Mouse (Mus musculus) midbrain, embryonic 11.5 days (tissue): ENCODE results near the gene Exd1. TPM values are rescaled to one million over a fixed set of nuclear protein-coding genes. Genes with fewer than 3 reads are reported as not detected.

Experiments used
- ATAC-seq: fragments of 200-750 bp; cut with Nextera tagmentation; 2 replicates; pipeline ENCODE4 v1.8.0; 2017; ENCODE audit warnings: moderate TSS enrichment, moderate library complexity; ENCODE audit not compliant: low FRiP score
- DNase-seq: peaks from one replicate; pipeline ENCODE4 v3.0.0; 2015; ENCODE audit warnings: low spot score; ENCODE audit errors: missing footprints
- H3K27ac ChIP-seq: fragments of 300-500 bp; sonication (generic); 2 replicates; pipeline ENCODE4 v1.5.1; 2014; ENCODE audit warnings: low read depth, low read length
- H3K27me3 ChIP-seq: fragments of 300-500 bp; sonication (generic); 2 replicates; pipeline ENCODE4 v1.6.1; 2014; ENCODE audit warnings: mild to moderate bottlenecking, low read length, moderate library complexity, mixed read lengths; ENCODE audit not compliant: control insufficient read depth, insufficient read depth
- H3K36me3 ChIP-seq: fragments of 300-500 bp; sonication (generic); 2 replicates; pipeline ENCODE4 v1.6.1; 2014; ENCODE audit warnings: mild to moderate bottlenecking, low read length, moderate library complexity, mixed read lengths; ENCODE audit not compliant: control insufficient read depth, insufficient read depth
- H3K4me1 ChIP-seq: fragments of 300-500 bp; sonication (generic); 2 replicates; pipeline ENCODE4 v1.6.1; 2014; ENCODE audit warnings: low read length; ENCODE audit not compliant: control insufficient read depth, insufficient read depth
- H3K4me2 ChIP-seq: fragments of 300-500 bp; sonication (generic); 2 replicates; pipeline ENCODE4 v1.6.1; 2014; ENCODE audit warnings: mild to moderate bottlenecking, moderate library complexity
- H3K4me3 ChIP-seq: fragments of 300-500 bp; sonication (generic); 2 replicates; pipeline ENCODE4 v1.5.1; 2014; ENCODE audit warnings: low read depth, low read length
- H3K9ac ChIP-seq: fragments of 300-500 bp; sonication (generic); 2 replicates; pipeline ENCODE4 v1.6.1; 2014; ENCODE audit warnings: low read length
- H3K9me3 ChIP-seq: fragments of 300-500 bp; sonication (generic); 2 replicates; pipeline ENCODE4 v1.6.1; 2016; ENCODE audit warnings: low read length; ENCODE audit not compliant: control insufficient read depth
- WGBS: fragments of 180-500 bp; shearing (Covaris S2); extraction: QIAGEN DNeasy Blood & Tissue Kit; methylation state at CpG from one replicate; pipeline ENCODE4 v1.1.7; 2014; 5-methylcytosine and 5-hydroxymethylcytosine counted together
- polyA plus RNA-seq: library from polyadenylated mRNA; unstranded; fragments of >200 nt; fragmentation: Nextera tagmentation; extraction: Ambion mirVana; gene quantifications from 2 replicates; pipeline ENCODE4 v1.2.1, GENCODE M21; 2014

The Exd1 gene
- polyA plus RNA-seq: 0.20 and 0.69 TPM in 2 replicates

DNA sequence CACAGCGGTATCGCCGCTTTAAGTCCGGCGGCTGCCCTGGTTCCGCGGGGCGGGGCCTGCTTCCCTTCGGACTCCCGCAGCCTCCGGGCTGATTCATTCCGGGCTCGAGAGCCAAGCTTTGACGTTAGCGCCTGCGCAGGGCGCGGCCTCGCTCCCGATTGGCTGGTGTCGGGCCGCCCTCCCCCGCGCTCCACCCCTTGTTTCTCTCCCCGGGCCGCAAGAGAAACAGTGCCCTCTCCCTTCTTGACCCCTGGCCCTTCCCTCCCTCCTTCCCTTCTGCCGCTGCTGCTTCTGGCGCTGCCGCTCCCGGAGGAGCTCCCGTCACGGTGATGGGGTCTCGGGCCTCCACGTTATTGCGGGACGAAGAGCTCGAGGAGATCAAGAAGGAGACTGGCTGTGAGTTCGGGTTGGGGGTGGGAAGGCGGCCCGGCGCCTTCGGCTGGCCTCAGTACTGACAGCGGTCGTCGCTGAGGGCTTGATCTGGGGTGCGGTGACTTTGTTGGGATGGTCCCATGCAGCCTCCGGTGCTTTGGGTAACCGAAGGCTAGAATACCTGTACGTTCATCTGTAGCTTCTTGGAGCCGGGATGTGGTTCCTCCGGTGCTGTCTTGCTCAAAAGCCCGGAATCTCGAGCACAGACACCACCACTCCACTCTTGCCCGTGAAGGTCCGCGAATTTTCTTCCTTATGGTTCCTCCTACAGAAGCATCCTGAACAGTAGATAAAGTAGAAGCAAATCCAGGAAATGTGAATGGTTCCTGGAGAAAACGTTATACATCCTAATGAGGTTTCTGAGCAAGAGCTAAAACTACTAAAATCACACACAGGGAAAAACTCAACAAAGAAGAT lies at the start of gene Exd1, which contains the start of gene Chp1:
Exd1 (minus strand) TSS at position 106 of the 849 bp plus-strand sequence.
Chp1 (plus strand) TSS at position 176 of the 849 bp plus-strand sequence.
- Histone ChIP-seq H3K27me3 (no peaks in the 10 kb centered on the region; the same call in 1 of the 2 replicates), H3K36me3 (no peaks in the 10 kb centered on the region), H3K4me2 (peak within 1 kb of the TSS; percentile 64), H3K9ac (peak within 1 kb of the TSS; percentile 63), H3K4me1 (0 out of 2 replicates have a peak, but pooled peaks cover 3% of the 10 kb centered on the region), H3K4me3 (peak within 1 kb of the TSS; percentile 72), H3K9me3 (no peaks in the 10 kb centered on the region), H3K27ac (peak within 1 kb of the TSS; percentile 72)
- DNase-seq: peak; percentile 99
- peak; percentile 99 for ATAC-seq
- WGBS: under 1% methylated on average over 57 of the region's 57 CpGs

DNA sequence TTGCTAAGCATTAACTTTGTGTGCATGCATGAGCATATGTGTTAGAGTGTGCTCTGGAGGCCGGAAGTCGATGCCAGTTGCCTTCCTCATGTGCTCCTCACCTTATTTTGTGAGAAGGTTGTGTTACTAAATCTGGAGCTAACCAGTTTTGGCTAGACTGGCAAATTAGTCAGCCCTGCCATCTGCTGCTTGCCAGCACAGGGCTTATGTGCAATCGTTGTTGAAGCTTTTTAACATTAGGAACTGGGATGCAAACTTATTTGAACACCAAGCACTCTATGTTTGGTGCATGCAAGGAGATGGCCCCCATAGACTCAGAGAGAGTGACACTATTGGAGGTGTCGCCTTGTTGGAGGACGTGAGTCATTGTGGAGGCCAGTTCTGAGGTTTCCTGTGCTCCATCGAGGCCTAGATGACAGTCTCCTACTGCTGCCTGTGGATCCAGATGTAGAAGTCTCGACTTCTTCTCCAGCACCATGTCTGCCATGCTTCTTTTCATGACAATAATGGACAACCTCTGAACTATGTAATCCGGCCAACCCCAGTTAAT lies 49.4 kb upstream of the Exd1 start:
- H3K9ac ChIP-seq: no peak overlapping the region
- no peak overlapping the region for H3K4me2 ChIP-seq
- peaks cover 10% of the 10 kb centered on the region for H3K4me1 ChIP-seq
- no peak overlapping the region for H3K27ac ChIP-seq
- DNase-seq (no peak), ATAC-seq (no peak)
- WGBS: 92% methylated on average over 8 of the region's 8 CpGs
- H3K36me3 ChIP-seq: peaks cover 12% of the 10 kb centered on the region
- no peaks in the 10 kb centered on the region for H3K27me3 ChIP-seq
- no peaks in the 10 kb centered on the region for H3K9me3 ChIP-seq
- no peak overlapping the region for H3K4me3 ChIP-seq

DNA sequence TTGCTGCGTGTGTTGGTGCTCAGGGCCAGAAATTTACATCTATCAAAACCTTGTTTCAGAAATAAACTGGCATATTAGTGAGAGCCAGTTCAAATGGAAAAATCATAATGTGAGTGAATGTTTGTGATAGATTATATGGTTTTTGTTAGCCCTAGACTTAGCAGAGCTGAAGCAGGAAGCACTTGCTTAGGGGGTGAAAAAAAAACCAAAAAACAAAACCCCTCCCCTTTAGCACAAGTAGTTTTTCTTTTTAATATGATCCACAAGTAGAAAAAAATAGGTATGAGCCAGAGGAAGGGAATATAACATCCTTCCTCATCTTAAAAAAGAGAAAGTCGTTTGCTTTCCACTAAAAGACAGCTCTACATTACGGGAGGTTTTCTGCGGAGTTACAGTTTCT lies 47.9 kb upstream of the Exd1 start:
- 71% methylated on average over 4 of the region's 4 CpGs for WGBS
- H3K36me3 ChIP-seq: peaks cover 12% of the 10 kb centered on the region

DNA sequence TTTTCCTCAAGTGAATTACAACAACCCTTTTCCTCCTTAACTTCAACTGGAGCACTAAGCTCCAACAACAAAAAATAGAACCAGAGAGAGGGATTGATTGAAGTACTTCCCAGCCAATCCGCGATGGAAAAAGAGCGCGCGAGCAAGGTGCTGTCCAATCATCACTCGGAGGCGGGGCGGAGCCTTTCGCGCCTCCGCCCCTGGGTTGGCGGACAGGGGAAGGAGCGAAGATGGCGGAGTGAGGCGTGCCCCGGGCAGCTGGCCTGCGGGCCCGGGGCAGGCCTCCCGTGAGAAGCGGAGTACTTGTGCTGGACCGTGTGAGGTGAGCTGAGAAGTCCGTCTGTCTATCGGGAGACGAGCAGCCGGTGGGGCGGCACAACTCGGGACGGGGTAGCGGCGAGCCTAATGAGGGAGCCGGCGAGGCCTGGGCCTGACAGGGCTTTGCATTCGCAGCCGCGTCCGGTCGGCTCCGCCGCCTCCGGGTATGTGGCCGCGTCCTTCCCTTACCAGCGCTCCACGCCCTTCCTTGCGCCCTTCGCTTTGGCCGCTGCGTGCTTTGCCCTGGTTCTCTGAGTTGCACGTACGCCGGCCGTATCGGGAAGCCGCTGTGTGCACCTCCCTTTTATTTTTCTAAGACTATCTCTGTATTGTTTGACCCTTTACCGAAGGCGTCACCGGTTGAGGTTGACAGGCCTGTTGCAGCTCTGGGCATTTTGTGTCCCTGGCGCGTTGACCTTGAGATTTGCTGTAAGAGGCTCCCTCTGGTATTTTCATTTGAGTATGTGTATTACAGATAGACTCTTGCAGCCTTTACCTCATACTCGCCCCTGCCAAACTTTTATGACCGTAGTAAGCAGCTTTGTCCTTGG lies 46.9 kb upstream of the Exd1 start:
- Histone ChIP-seq H3K27me3 (no peaks in the 10 kb centered on the region), H3K9ac (peak overlapping the region; percentile 99), H3K4me1 (peaks cover 10% of the 10 kb centered on the region), H3K27ac (peak overlapping the region; percentile 78), H3K9me3 (no peaks in the 10 kb centered on the region), H3K36me3 (peaks cover 9% of the 10 kb centered on the region), H3K4me3 (peak overlapping the region; percentile 97), H3K4me2 (peak overlapping the region; percentile 73)
- ATAC-seq (peak; percentile 97), DNase-seq (peak; percentile 100)
- under 1% methylated on average over 57 of the region's 61 CpGs for WGBS

More for the DNA sequence above, 47.9 kb upstream of the Exd1 start:
- Histone ChIP-seq H3K9ac (peak overlapping the region; percentile 99), H3K27me3 (no peaks in the 10 kb centered on the region), H3K4me3 (peak overlapping the region; percentile 97), H3K4me1 (peaks cover 10% of the 10 kb centered on the region), H3K4me2 (peak overlapping the region; percentile 73), H3K27ac (no peak overlapping the region), H3K9me3 (no peaks in the 10 kb centered on the region)
- DNase-seq (no peak), ATAC-seq (no peak)

DNA sequence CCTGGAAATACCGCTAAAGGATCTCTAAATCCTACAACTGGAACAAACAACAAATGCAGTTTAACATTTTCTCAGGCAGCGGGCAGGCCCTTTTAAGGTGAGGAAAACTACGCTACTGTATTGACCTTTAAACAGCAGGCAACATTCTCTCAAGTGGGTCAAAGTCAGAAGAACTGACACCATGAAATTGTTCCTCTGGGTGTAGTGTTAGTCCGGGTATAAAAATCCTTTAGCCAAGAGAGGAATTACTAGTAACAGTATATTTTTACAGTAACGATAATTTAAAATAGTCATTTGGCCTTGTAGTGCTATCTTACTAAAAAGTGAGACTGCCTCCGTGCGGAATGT lies 46.3 kb upstream of the Exd1 start:
- Histone ChIP-seq H3K27ac (peak overlapping the region; percentile 63; the same call in 1 of the 2 replicates), H3K9ac (peak overlapping the region; percentile 48), H3K27me3 (no peaks in the 10 kb centered on the region), H3K4me2 (peak overlapping the region; percentile 44), H3K4me3 (peak overlapping the region; percentile 97), H3K4me1 (peaks cover 10% of the 10 kb centered on the region), H3K36me3 (peaks cover 9% of the 10 kb centered on the region), H3K9me3 (no peaks in the 10 kb centered on the region)
- DNase-seq (no peak), ATAC-seq (peak; percentile 50)
- WGBS: 11% methylated on average over 7 of the region's 7 CpGs

DNA sequence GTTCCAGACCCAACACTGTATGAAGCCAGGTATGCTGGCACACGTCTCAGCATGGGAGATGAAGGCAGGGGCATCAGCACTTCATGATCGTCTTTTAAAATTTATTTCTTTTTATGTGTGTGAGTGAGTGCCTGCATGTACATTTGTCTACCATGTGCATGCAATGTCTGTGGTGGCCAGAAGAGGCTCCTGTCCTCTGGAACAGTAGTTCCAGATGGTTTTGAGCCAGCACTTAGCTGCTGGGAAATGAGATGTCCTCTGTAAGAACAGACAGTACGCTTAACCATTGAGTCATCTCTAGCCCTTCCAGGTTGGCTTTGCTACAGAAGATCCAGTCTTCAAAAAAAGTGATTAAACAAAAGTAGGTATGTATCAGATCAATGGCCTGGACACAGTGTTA lies 43.8 kb upstream of the Exd1 start:
- no peaks in the 10 kb centered on the region for H3K9me3 ChIP-seq
- DNase-seq: no peak
- H3K4me3 ChIP-seq: no peak overlapping the region
- WGBS: 91% methylated on average over 3 of the region's 3 CpGs
- H3K27me3 ChIP-seq: no peaks in the 10 kb centered on the region
- no peaks in the 10 kb centered on the region for H3K36me3 ChIP-seq
- H3K4me2 ChIP-seq: no peak overlapping the region
- no peak overlapping the region for H3K9ac ChIP-seq
- no peak for ATAC-seq
- H3K27ac ChIP-seq: no peak overlapping the region
- H3K4me1 ChIP-seq: peaks cover 10% of the 10 kb centered on the region

DNA sequence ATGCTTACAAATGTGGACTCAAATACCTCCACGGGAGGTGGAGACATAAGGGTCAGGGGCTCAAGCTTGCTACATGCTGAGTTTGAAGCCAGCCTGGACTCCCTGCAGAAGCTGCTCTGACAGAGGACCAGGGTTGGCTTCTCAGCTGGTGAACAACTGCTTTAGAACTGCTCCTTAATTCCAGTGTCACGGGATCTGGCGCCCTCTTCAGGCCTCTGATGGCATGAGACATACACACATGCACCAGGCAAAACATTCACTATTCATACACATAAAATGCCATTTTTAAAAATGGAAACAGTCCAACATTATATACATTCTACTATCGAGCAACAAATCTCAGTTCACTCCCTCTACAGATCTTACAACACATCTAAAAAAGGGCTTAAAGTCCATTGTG lies 40.0 kb upstream of the Exd1 start:
- H3K9me3 ChIP-seq: no peaks in the 10 kb centered on the region
- no peak for ATAC-seq
- peak; percentile 95 for DNase-seq
- H3K4me1 ChIP-seq: no peaks in the 10 kb centered on the region
- no peaks in the 10 kb centered on the region for H3K27me3 ChIP-seq
- H3K27ac ChIP-seq: no peak overlapping the region
- no peak overlapping the region for H3K9ac ChIP-seq
- no peak overlapping the region for H3K4me3 ChIP-seq
- H3K36me3 ChIP-seq: no peaks in the 10 kb centered on the region
- no peak overlapping the region for H3K4me2 ChIP-seq
- 13% methylated on average over 4 of the region's 4 CpGs for WGBS

DNA sequence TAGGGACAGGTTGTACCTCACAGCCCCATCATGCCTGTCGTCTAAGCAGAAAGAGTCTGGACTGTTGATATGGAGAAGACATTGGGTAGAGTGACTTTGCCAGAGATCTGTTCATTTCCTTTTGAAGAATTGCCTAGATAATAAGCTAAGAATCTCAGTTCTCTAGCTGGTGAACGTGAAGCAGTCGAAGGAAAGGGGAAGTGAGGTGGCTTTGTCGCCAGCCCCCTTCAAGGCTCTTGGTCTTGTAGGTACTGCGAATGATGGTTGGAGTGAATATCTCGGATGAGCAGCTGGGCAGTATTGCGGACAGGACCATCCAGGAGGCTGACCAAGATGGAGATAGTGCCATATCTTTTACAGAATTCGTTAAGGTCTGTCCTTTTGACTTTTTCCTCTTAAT lies 36.9 kb upstream of the Exd1 start:
- DNase-seq (no peak), ATAC-seq (no peak)
- H3K4me1 ChIP-seq: no peaks in the 10 kb centered on the region
- H3K27me3 ChIP-seq: no peaks in the 10 kb centered on the region
- no peak overlapping the region for H3K4me2 ChIP-seq
- H3K4me3 ChIP-seq: no peak overlapping the region
- H3K27ac ChIP-seq: no peak overlapping the region
- H3K9me3 ChIP-seq: no peaks in the 10 kb centered on the region
- H3K9ac ChIP-seq: no peak overlapping the region
- 91% methylated on average over 8 of the region's 8 CpGs for WGBS
- no peaks in the 10 kb centered on the region for H3K36me3 ChIP-seq
